Mouse (Mus musculus) stomach, postnatal 0 days (tissue): ENCODE data around the gene Dpp3. TPM values are rescaled to one million over a fixed set of nuclear protein-coding genes. Genes with fewer than 3 reads are reported as not detected.
A peak's percentile ranks its signal among the peaks of the same experiment; 100 is the strongest.

Source experiments
- ATAC-seq: fragments of 200-750 bp; cut with Nextera tagmentation; 2 replicates; pipeline ENCODE4 v1.8.0; 2017; ENCODE audit not compliant: low FRiP score, low TSS enrichment
- DNase-seq: peaks from one replicate; pipeline ENCODE4 v3.0.0-alpha.2; 2016; ENCODE audit warnings: low spot score
- H3K27ac ChIP-seq: fragments of 300-500 bp; sonication (generic); replicated peaks from 2 replicates; pipeline ENCODE4 v1.5.1; 2014; ENCODE audit warnings: mild to moderate bottlenecking, control low read depth
- H3K27me3 ChIP-seq: fragments of 300-500 bp; sonication (generic); 2 replicates; pipeline ENCODE4 v1.6.1; 2014; ENCODE audit warnings: low read length; ENCODE audit not compliant: control insufficient read depth, insufficient read depth
- H3K36me3 ChIP-seq: fragments of 300-500 bp; sonication (generic); 2 replicates; pipeline ENCODE4 v1.6.1; 2014; ENCODE audit warnings: low read length, mixed read lengths; ENCODE audit not compliant: control insufficient read depth, insufficient read depth
- H3K4me1 ChIP-seq: fragments of 300-500 bp; sonication (generic); replicated peaks from 2 replicates; pipeline ENCODE4 v1.6.1; 2014; ENCODE audit warnings: antibody characterized with exemption; ENCODE audit not compliant: control insufficient read depth, insufficient read depth
- H3K4me2 ChIP-seq: fragments of 300-500 bp; sonication (generic); replicated peaks from 2 replicates; pipeline ENCODE4 v1.6.1; 2014; ENCODE audit warnings: low read depth, mild to moderate bottlenecking, control low read depth, moderate library complexity
- H3K4me3 ChIP-seq: fragments of 300-500 bp; sonication (generic); 2 replicates; pipeline ENCODE4 v1.5.1; 2014; ENCODE audit warnings: low read depth, low read length, control low read depth
- H3K9ac ChIP-seq: fragments of 300-500 bp; sonication (generic); 2 replicates; pipeline ENCODE4 v1.6.1; 2014; ENCODE audit warnings: mild to moderate bottlenecking, low read length, control low read depth, mixed read lengths
- H3K9me3 ChIP-seq: fragments of 300-500 bp; sonication (generic); 2 replicates; pipeline ENCODE4 v1.6.1; 2016; ENCODE audit warnings: low read length; ENCODE audit not compliant: control insufficient read depth
- CTCF ChIP-seq: IDR thresholded peaks from 2 replicates; pipeline ENCODE4 v1.5.1; 2016; ENCODE audit warnings: antibody characterized with exemption, low read depth, mild to moderate bottlenecking, moderate library complexity
- EP300 ChIP-seq: optimal IDR thresholded peaks from 2 replicates; pipeline ENCODE3; 2016; ENCODE audit warnings: antibody characterized with exemption
- WGBS: fragments of 180-500 bp; shearing (Covaris S2); extraction: QIAGEN DNeasy Blood & Tissue Kit; methylation state at CpG from one replicate; pipeline ENCODE4 v1.1.7; 2014; 5-methylcytosine and 5-hydroxymethylcytosine counted together
- polyA plus RNA-seq: library from polyadenylated mRNA; unstranded; fragments of >200 nt; fragmentation: Nextera tagmentation; extraction: Ambion mirVana; gene quantifications from 2 replicates; pipeline ENCODE4 v1.2.1, GENCODE M21; 2015

The Dpp3 gene
- polyA plus RNA-seq, 1 experiment from 2014 or later: 91.0 TPM

DNA sequence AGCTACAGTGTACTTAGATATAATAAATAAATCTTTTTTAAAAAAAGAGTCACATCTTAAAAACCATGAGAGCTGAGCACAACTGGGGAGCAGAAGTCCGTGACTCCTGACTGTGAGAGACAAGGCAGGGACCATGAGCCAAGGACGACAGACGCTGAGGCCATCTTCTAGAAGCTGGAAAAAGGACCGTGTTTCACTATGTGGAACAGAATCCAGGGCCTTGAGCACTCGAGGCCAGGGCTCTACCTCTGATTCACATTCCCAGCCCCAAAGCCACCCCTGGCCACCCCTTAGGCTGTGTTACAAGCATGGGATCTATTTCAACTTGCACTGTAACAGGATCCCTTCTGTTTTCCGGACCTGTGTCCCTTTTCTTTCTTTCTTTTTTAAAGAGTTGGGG, 8.4 kb downstream of the Dpp3 start:
- no peak for ATAC-seq
- WGBS: 87% methylated on average over 6 of the region's 6 CpGs
- TF ChIP-seq EP300: no peak
- TF ChIP-seq CTCF: no peak

DNA sequence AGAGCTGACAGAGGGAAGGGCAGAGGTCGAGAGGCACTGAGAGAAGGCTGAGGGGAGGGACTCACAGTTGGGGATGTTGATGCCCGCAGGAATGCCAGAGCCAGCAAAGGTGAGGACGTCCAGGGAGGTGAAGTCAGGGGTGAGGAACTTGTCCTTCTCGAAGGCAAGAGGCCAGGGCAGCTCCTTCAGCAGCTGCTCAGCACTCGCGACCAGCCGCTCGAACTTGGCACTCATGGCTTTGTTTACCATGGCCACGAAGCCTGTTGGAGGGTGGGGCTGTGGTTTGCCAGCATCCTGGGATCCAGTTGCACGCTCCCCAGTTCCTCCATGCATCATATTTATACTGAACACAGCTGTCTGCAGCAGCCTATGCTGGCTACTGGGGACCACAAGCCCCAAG, 11.3 kb downstream of the Dpp3 start:
- TF ChIP-seq CTCF (no peak), EP300 (no peak)
- Histone ChIP-seq H3K36me3 (peaks cover 50% of the 10 kb centered on the region), H3K4me3 (no peak overlapping the region), H3K4me1 (no peaks in the 10 kb centered on the region), H3K27ac (no peak overlapping the region), H3K27me3 (no peaks in the 10 kb centered on the region), H3K4me2 (no peak overlapping the region), H3K9ac (no peak overlapping the region), H3K9me3 (no peaks in the 10 kb centered on the region)
- DNase-seq (no peak), ATAC-seq (no peak)
- WGBS: 66% methylated on average over 10 of the region's 10 CpGs

More for the DNA sequence above, 8.4 kb downstream of the Dpp3 start:
- Histone ChIP-seq H3K4me2 (no peak overlapping the region), H3K27ac (no peak overlapping the region), H3K36me3 (peaks cover 45% of the 10 kb centered on the region), H3K4me3 (no peak overlapping the region), H3K9me3 (no peaks in the 10 kb centered on the region), H3K27me3 (no peaks in the 10 kb centered on the region), H3K4me1 (no peaks in the 10 kb centered on the region), H3K9ac (no peak overlapping the region)
- DNase-seq: no peak

DNA sequence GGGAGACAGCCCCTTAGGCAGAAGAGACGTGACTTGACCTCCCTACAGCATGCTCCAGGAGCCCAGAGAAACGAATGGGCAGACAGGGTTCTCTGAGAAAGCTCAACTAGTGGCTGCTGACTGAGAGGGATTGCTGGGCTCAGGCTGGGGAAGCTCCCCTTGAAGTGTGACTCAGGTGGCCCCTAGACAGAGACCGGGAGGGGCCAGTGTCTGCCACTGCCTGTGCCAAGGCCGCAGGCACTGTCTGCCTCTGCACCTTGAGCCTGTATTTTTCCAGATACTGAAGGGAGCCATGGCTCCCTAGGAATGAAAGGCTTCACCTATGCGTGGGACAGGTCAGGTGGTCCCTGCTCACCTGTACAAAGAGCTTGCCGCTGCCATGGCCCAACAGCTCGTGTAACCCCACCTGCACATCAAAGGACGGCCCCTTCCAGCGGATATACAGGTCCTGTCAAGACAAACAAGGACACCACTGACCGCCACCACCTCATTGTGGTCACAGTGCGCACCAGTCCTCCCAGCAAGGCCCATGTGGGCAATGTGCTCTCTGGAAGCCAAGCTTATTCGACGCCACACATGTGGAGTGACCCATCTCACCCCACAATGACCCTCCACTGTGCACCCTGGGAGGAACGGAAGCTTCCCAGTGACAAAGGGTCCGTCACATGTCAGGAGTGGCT, 12.0 kb downstream of the Dpp3 start:
- WGBS: 91% methylated on average over 15 of the region's 15 CpGs
- H3K9ac ChIP-seq: no peak overlapping the region
- TF ChIP-seq EP300: no peak
- TF ChIP-seq CTCF: no peak

DNA sequence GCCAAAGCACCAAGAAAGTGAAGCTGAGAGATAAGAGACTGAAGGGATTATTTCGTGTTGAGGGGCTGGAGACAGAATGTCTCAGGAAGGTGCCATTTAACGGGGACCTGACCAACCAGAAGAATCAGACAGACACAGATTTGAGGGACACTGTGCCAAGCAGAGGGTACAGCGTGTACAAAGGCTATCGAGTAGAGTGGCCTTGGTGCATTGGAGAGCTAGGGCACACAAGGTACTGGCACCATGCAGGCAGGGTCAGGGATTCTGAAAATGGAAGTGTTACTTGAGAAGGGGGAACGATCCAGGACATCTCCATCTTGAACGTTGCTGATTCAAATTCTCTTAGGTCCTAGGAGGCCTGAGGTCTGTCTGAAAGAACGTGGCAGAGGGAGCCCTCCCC, 18.7 kb downstream of the Dpp3 start:
- TF ChIP-seq EP300 (no peak), CTCF (no peak)
- ATAC-seq (no peak), DNase-seq (no peak)
- Histone ChIP-seq H3K4me1 (0 out of 2 replicates have a peak, but pooled peaks cover 2% of the 10 kb centered on the region), H3K27ac (no peak overlapping the region), H3K27me3 (no peaks in the 10 kb centered on the region), H3K4me2 (no peak overlapping the region), H3K4me3 (no peak overlapping the region), H3K9ac (no peak overlapping the region), H3K36me3 (peaks cover 28% of the 10 kb centered on the region), H3K9me3 (no peaks in the 10 kb centered on the region)
- 92% methylated on average over 7 of the region's 7 CpGs for WGBS

More for the DNA sequence above, 12.0 kb downstream of the Dpp3 start:
- ATAC-seq (no peak), DNase-seq (no peak)
- H3K9me3 ChIP-seq: no peaks in the 10 kb centered on the region
- no peaks in the 10 kb centered on the region for H3K27me3 ChIP-seq
- peaks cover 47% of the 10 kb centered on the region for H3K36me3 ChIP-seq
- H3K27ac ChIP-seq: no peak overlapping the region
- H3K4me2 ChIP-seq: no peak overlapping the region
- H3K4me1 ChIP-seq: no peaks in the 10 kb centered on the region
- H3K4me3 ChIP-seq: no peak overlapping the region

DNA sequence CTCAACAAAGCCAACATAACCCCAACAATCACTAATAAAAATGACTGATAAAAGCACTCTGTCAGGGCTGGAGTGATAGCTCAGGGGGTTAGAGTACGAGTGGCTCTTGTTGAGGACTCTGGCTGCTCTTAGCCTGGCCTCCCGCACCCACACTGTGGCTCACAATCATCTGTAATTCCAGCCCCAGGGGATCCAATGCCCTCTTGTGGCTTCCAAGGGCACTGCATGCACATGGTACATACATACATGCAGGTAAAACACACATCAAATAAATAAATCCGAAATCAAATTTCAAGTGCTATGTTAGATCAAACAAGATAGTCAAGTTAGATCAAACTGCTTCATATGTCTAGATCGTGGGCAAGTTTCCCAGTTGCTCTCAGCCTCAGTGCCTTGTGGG, 20.0 kb downstream of the Dpp3 start:
- peaks cover 21% of the 10 kb centered on the region for H3K36me3 ChIP-seq

DNA sequence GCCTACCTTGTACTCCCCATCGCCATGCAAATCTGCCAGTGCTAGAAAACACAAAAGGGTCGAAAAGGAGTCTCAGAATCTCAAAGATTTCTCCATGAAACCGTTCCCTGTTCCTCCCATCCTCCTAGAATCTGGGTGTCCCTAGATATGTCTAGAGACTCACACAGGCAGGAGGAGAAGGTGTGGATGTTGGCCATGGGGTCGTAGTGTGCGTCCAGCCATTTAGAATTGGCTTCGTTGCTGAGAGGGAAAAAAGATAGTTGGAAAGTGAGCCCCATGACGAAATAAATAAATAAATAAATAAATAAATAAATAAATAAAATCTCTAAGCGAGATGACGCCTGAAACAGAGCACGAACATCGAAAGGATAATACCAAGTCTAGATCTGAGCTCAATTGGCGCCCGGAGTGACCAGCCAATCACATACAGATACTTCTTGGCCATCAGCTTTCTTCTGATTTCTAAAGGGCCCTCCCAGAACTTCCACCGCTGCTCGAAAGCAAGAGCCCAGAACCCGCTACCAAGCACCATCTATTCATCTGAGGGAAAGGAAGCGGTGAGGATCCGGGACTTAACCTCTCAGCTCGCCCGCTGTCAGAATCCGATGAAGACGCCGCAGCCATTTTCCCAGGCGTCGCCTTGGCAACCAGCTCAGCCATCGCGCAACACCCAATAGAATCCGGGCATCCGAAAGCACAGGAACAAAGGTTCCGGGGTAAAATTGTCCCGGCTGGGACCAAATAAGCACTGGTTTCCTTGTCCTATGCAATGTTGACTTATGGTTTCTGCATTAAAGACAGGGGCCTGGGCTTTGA, 21.9 kb downstream of the Dpp3 start, which contains the start of gene Bbs1:
Bbs1 (minus strand) TSS at position 650 of the 816 bp plus-strand sequence.
- Histone ChIP-seq H3K27ac (no peak within 1 kb of the TSS), H3K4me1 (0 out of 2 replicates have a peak, but pooled peaks cover 2% of the 10 kb centered on the region), H3K4me3 (peak within 1 kb of the TSS; percentile 66), H3K9ac (peak within 1 kb of the TSS; percentile 67), H3K36me3 (peaks cover 17% of the 10 kb centered on the region), H3K4me2 (peak within 1 kb of the TSS; percentile 79), H3K9me3 (no peaks in the 10 kb centered on the region), H3K27me3 (no peaks in the 10 kb centered on the region)
- DNase-seq (peak; percentile 84), ATAC-seq (peak; percentile 64)
- 6% methylated on average over 31 of the region's 31 CpGs for WGBS
- TF ChIP-seq CTCF (no peak), EP300 (no peak)

More for the DNA sequence above, 20.0 kb downstream of the Dpp3 start:
- no peaks in the 10 kb centered on the region for H3K27me3 ChIP-seq
- no peak overlapping the region for H3K4me2 ChIP-seq
- no peak overlapping the region for H3K9ac ChIP-seq
- peak; percentile 38 for DNase-seq
- no peak overlapping the region for H3K27ac ChIP-seq
- 0 out of 2 replicates have a peak, but pooled peaks cover 2% of the 10 kb centered on the region for H3K4me1 ChIP-seq
- WGBS: 78% methylated on average over 4 of the region's 4 CpGs
- no peak overlapping the region for H3K4me3 ChIP-seq
- H3K9me3 ChIP-seq: no peaks in the 10 kb centered on the region
- peak; percentile 77 for TF ChIP-seq CTCF
- TF ChIP-seq EP300: no peak
- no peak for ATAC-seq
